Mouse (Mus musculus): Measurements from ENCODE around the gene Dhcr24. TPM values are rescaled to one million over a fixed set of nuclear protein-coding genes. Genes with fewer than 3 reads are reported as not detected.

The Dhcr24 gene
- polyA plus RNA-seq, 1 experiment from 2014 or later = 3.8 TPM

DNA sequence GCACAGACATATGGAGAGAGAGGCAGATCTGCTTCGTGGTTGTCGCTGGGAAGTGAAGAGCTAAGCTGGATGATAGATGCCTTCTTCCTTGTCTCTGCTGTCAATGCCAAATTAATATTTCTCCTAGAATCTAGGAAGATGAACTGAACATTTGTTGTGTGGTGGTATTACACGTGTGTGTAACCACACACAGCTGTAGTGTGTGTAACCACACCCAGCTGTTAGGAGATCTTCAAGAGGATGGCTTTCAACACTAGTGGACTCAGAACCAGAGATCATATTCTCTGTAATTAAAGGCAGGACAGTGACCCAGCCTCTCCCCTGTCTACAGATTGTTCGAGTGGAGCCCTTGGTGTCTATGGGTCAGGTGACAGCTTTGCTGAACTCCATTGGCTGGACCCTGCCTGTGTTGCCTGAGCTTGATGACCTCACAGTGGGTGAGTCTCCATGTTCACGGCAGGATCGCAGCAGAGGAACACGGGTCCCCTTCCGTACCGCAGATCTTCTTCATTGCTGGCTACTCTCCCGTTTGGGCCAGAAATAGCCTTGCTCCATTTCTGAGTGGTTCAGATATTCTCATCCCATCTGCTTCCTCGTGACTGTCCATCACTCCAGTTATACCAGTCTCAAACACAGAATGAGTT, 10.4 kb downstream of the Dhcr24 start:
- H3K4me2 ChIP-seq (ENCODE audit: low read length) = no peak overlapping the region
- ATAC-seq = no peak
- 89% methylated on average over 11 of the region's 11 CpGs for WGBS
- no peak overlapping the region for H3K27ac ChIP-seq (ENCODE audit: low read length)
- H3K4me1 ChIP-seq (ENCODE audit: control insufficient read depth, insufficient read depth, low read length) = no peaks in the 10 kb centered on the region
- H3K9ac ChIP-seq (ENCODE audit: low read depth, low read length) = no peak overlapping the region
- peaks cover 28% of the 10 kb centered on the region for H3K36me3 ChIP-seq (ENCODE audit: control insufficient read depth, insufficient read depth, low read length)
- H3K4me3 ChIP-seq (ENCODE audit: low read depth, low read length) = no peak overlapping the region
- no peaks in the 10 kb centered on the region for H3K27me3 ChIP-seq (ENCODE audit: control insufficient read depth, insufficient read depth, low read depth, low read length)
- no peaks in the 10 kb centered on the region for H3K9me3 ChIP-seq (replicated peaks; ENCODE audit: control insufficient read depth, low read length, poor library complexity, severe bottlenecking)

DNA sequence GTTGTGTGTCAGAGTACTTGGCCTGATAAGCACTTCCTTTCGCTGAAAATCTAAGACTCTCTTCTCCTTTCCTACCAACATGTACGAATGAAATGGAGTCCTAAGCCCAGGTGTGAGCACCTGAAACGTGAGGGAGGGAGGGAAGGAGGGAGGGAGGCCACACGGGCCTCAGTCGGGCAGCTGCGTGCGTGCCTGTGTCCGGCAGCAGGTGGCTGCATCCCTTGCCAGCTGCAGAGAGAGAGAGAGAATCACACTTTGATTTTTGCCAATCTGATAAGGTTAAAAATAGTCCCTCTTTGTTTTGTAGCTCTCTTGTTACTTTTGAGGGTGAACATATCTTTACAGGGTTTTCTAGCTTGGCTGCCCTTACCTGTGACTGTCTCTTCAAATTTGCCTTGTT, 14.2 kb downstream of the Dhcr24 start:
- H3K4me1 ChIP-seq (ENCODE audit: control insufficient read depth, insufficient read depth, low read length) = no peaks in the 10 kb centered on the region
- no peaks in the 10 kb centered on the region for H3K9me3 ChIP-seq (replicated peaks; ENCODE audit: control insufficient read depth, low read length, poor library complexity, severe bottlenecking)
- no peaks in the 10 kb centered on the region for H3K27me3 ChIP-seq (ENCODE audit: control insufficient read depth, insufficient read depth, low read depth, low read length)
- no peak overlapping the region for H3K9ac ChIP-seq (ENCODE audit: low read depth, low read length)
- H3K36me3 ChIP-seq (ENCODE audit: control insufficient read depth, insufficient read depth, low read length) = peaks cover 44% of the 10 kb centered on the region
- WGBS = 90% methylated on average over 7 of the region's 8 CpGs
- no peak overlapping the region for H3K27ac ChIP-seq (ENCODE audit: low read length)
- H3K4me2 ChIP-seq (ENCODE audit: low read length) = no peak overlapping the region
- H3K4me3 ChIP-seq (ENCODE audit: low read depth, low read length) = no peak overlapping the region
- no peak for ATAC-seq

GRCm38 (mm10) chr4:106577511-106577910, 16.7 kb downstream of the Dhcr24 start:
- no peak overlapping the region for H3K4me2 ChIP-seq (ENCODE audit: low read length)
- no peaks in the 10 kb centered on the region for H3K9me3 ChIP-seq (replicated peaks; ENCODE audit: control insufficient read depth, low read length, poor library complexity, severe bottlenecking)
- H3K27ac ChIP-seq (ENCODE audit: low read length) = no peak overlapping the region
- no peaks in the 10 kb centered on the region for H3K27me3 ChIP-seq (ENCODE audit: control insufficient read depth, insufficient read depth, low read depth, low read length)
- 63% methylated on average over 7 of the region's 7 CpGs for WGBS
- H3K36me3 ChIP-seq (ENCODE audit: control insufficient read depth, insufficient read depth, low read length) = peaks cover 51% of the 10 kb centered on the region
- no peak overlapping the region for H3K4me3 ChIP-seq (ENCODE audit: low read depth, low read length)
- no peak for ATAC-seq
- no peak overlapping the region for H3K9ac ChIP-seq (ENCODE audit: low read depth, low read length)
- H3K4me1 ChIP-seq (ENCODE audit: control insufficient read depth, insufficient read depth, low read length) = no peaks in the 10 kb centered on the region

- Histone ChIP-seq H3K9ac (ENCODE audit: low read depth, low read length) (no peak overlapping the region), H3K36me3 (ENCODE audit: control insufficient read depth, insufficient read depth, low read length) (peaks cover 40% of the 10 kb centered on the region), H3K27ac (ENCODE audit: low read length) (no peak overlapping the region), H3K4me2 (ENCODE audit: low read length) (no peak overlapping the region), H3K27me3 (ENCODE audit: control insufficient read depth, insufficient read depth, low read depth, low read length) (no peaks in the 10 kb centered on the region), H3K9me3 (replicated peaks; ENCODE audit: control insufficient read depth, low read length, poor library complexity, severe bottlenecking) (no peaks in the 10 kb centered on the region), H3K4me3 (ENCODE audit: low read depth, low read length) (no peak overlapping the region), H3K4me1 (ENCODE audit: control insufficient read depth, insufficient read depth, low read length) (no peaks in the 10 kb centered on the region)
- WGBS = 84% methylated on average over 14 of the region's 14 CpGs
- no peak for ATAC-seq
Observed at GRCm38 (mm10) chr4:106581176-106581864, 20.5 kb downstream of the Dhcr24 start.

DNA sequence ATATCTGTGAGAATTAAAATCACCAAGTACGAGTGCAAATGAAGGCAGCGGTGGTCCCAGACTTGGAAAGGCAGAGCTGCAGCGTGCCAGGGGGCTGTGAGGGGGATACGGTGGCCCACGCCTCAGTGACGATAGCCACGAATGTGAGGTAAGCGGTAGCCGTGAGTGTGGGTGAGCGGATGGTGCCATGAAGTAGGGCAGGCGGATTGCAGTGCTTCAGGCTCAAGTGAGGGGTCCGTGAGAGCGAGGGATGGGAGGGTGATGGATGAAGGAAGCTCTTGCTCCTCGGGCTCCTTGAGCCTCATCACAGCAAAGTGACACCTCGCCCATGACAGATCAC, 21.0 kb downstream of the Dhcr24 start:
- peaks cover 45% of the 10 kb centered on the region for H3K36me3 ChIP-seq (ENCODE audit: control insufficient read depth, insufficient read depth, low read length)
- no peak overlapping the region for H3K27ac ChIP-seq (ENCODE audit: low read length)
- H3K4me2 ChIP-seq (ENCODE audit: low read length) = no peak overlapping the region
- H3K4me3 ChIP-seq (ENCODE audit: low read depth, low read length) = no peak overlapping the region
- no peak overlapping the region for H3K9ac ChIP-seq (ENCODE audit: low read depth, low read length)
- no peaks in the 10 kb centered on the region for H3K27me3 ChIP-seq (ENCODE audit: control insufficient read depth, insufficient read depth, low read depth, low read length)
- ATAC-seq = no peak
- no peaks in the 10 kb centered on the region for H3K4me1 ChIP-seq (ENCODE audit: control insufficient read depth, insufficient read depth, low read length)
- 94% methylated on average over 15 of the region's 15 CpGs for WGBS
- no peaks in the 10 kb centered on the region for H3K9me3 ChIP-seq (replicated peaks; ENCODE audit: control insufficient read depth, low read length, poor library complexity, severe bottlenecking)

GRCm38 (mm10) chr4:106582428-106583153, 21.8 kb downstream of the Dhcr24 start:
- H3K4me2 ChIP-seq (ENCODE audit: low read length) = no peak overlapping the region
- ATAC-seq = no peak
- H3K4me3 ChIP-seq (ENCODE audit: low read depth, low read length) = no peak overlapping the region
- H3K36me3 ChIP-seq (ENCODE audit: control insufficient read depth, insufficient read depth, low read length) = peaks cover 47% of the 10 kb centered on the region
- H3K9me3 ChIP-seq (replicated peaks; ENCODE audit: control insufficient read depth, low read length, poor library complexity, severe bottlenecking) = no peaks in the 10 kb centered on the region
- H3K4me1 ChIP-seq (ENCODE audit: control insufficient read depth, insufficient read depth, low read length) = no peaks in the 10 kb centered on the region
- 93% methylated on average over 12 of the region's 12 CpGs for WGBS
- H3K27ac ChIP-seq (ENCODE audit: low read length) = no peak overlapping the region
- no peak overlapping the region for H3K9ac ChIP-seq (ENCODE audit: low read depth, low read length)
- no peaks in the 10 kb centered on the region for H3K27me3 ChIP-seq (ENCODE audit: control insufficient read depth, insufficient read depth, low read depth, low read length)

- H3K36me3 ChIP-seq (ENCODE audit: control insufficient read depth, insufficient read depth, low read length) = peaks cover 35% of the 10 kb centered on the region
- H3K4me3 ChIP-seq (ENCODE audit: low read depth, low read length) = no peak overlapping the region
- no peak for ATAC-seq
- no peak overlapping the region for H3K27ac ChIP-seq (ENCODE audit: low read length)
- no peak overlapping the region for H3K9ac ChIP-seq (ENCODE audit: low read depth, low read length)
- no peak overlapping the region for H3K4me2 ChIP-seq (ENCODE audit: low read length)
- H3K4me1 ChIP-seq (ENCODE audit: control insufficient read depth, insufficient read depth, low read length) = no peaks in the 10 kb centered on the region
- no peaks in the 10 kb centered on the region for H3K9me3 ChIP-seq (replicated peaks; ENCODE audit: control insufficient read depth, low read length, poor library complexity, severe bottlenecking)
- WGBS = 88% methylated on average over 4 of the region's 4 CpGs
- H3K27me3 ChIP-seq (ENCODE audit: control insufficient read depth, insufficient read depth, low read depth, low read length) = no peaks in the 10 kb centered on the region
Observed at GRCm38 (mm10) chr4:106584665-106585064, 23.8 kb downstream of the Dhcr24 start.

DNA sequence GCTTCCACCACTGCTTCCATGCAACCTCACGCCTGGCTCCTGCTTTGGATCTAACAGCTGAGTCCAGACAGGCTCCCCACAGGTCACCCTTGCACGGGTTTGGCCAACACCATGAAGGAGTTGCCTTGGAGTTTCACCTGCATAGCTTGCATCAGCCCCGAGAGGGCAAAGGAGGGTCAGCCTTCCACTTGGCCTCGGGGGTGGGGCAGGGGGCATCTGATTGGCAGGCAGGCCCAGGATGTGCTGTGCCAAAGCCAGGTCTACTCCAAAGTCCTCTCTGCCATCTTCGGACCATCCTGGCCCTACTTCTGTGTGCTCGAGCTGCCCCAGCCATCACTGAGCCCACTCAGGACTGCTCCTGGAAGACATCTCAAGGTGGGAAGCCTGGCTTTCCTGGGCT, 26.2 kb downstream of the Dhcr24 start:
- no peaks in the 10 kb centered on the region for H3K4me1 ChIP-seq (ENCODE audit: control insufficient read depth, insufficient read depth, low read length)
- H3K27ac ChIP-seq (ENCODE audit: low read length) = no peak overlapping the region
- WGBS = 94% methylated on average over 6 of the region's 6 CpGs
- no peaks in the 10 kb centered on the region for H3K9me3 ChIP-seq (replicated peaks; ENCODE audit: control insufficient read depth, low read length, poor library complexity, severe bottlenecking)
- no peaks in the 10 kb centered on the region for H3K27me3 ChIP-seq (ENCODE audit: control insufficient read depth, insufficient read depth, low read depth, low read length)
- no peak overlapping the region for H3K9ac ChIP-seq (ENCODE audit: low read depth, low read length)
- no peak overlapping the region for H3K4me2 ChIP-seq (ENCODE audit: low read length)
- H3K4me3 ChIP-seq (ENCODE audit: low read depth, low read length) = no peak overlapping the region
- H3K36me3 ChIP-seq (ENCODE audit: control insufficient read depth, insufficient read depth, low read length) = peaks cover 22% of the 10 kb centered on the region
- no peak for ATAC-seq

DNA sequence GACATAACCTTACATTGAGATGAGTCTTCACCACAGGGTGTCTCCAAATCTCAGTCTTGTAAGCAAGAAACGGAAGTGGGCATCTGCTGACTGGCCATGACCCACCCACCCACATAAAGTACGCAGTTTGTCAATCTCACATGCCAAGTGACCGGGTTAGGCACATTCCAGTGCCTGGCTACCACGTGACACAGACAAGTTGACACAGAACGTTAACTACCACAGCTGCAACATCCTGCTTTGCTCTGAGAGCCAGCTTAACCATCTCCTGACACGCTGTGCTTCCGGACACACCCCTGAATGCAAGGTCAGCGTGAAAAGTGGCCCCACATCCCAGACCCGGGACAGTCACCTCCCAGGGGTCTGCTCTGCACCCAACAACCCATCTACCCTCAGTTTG, 29.3 kb downstream of the Dhcr24 start:
- Histone ChIP-seq H3K9ac (ENCODE audit: low read depth, low read length) (no peak overlapping the region), H3K4me1 (ENCODE audit: control insufficient read depth, insufficient read depth, low read length) (no peaks in the 10 kb centered on the region), H3K27me3 (ENCODE audit: control insufficient read depth, insufficient read depth, low read depth, low read length) (no peaks in the 10 kb centered on the region), H3K4me3 (ENCODE audit: low read depth, low read length) (no peak overlapping the region), H3K27ac (ENCODE audit: low read length) (no peak overlapping the region), H3K4me2 (ENCODE audit: low read length) (no peak overlapping the region), H3K36me3 (ENCODE audit: control insufficient read depth, insufficient read depth, low read length) (peaks cover 19% of the 10 kb centered on the region), H3K9me3 (replicated peaks; ENCODE audit: control insufficient read depth, low read length, poor library complexity, severe bottlenecking) (no peaks in the 10 kb centered on the region)
- ATAC-seq = no peak
- WGBS = 87% methylated on average over 9 of the region's 9 CpGs
